Mouse (Mus musculus) liver, adult (tissue): ENCODE measurements around the gene Klhdc1.

Experiments
- GATA4 ChIP-seq: IDR thresholded peaks from 2 replicates; pipeline ENCODE4 v1.6.1; 2014; ENCODE audit warnings: mild to moderate bottlenecking, low read length; ENCODE audit not compliant: insufficient replicate concordance

Klhdc1 gene

GRCm38 (mm10) chr12:69213186-69213777 lies 27.7 kb upstream of the Klhdc1 start:
- TF ChIP-seq GATA4: no peak

DNA sequence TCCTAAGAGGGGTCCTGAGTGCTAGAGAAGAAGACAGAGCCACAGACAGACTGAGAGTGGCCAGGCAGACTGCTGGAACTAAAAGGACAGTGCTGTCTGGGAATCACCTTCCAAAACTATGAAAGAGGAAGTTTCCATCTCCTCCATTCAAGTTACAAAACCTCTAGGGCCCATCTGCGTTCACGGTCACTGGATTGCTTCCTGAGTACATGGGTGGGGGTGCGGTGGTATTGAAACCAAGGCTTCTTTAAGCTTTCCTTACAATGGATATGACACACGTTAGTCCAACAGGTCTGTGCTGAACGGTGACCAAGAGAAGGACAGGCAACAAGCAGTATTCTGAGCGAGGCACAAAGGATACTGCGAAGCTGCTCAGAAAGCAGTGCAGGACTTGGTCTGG lies 26.6 kb upstream of the Klhdc1 start:
- no peak for TF ChIP-seq GATA4

GRCm38 (mm10) chr12:69215000-69215785 lies 25.8 kb upstream of the Klhdc1 start:
- TF ChIP-seq GATA4: no peak

DNA sequence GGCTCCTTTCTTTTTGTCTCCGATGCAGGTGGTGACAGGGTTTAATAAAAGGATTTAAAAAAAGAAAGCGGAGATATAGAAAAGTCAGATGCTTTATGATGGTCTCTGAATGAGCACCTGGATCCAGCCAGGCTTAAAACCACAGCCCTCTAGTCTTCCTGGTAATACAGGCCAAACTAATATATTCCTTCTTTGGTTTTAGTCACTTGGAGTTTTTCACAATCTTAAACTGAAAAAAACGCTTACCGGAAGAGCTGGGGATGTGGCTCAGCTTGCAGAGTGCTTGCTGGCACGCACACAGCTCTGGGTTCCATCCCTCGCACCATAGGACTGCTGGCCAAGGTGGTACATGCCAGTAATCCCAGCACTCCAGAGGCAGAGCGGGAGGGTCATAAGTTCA lies 24.4 kb upstream of the Klhdc1 start:
- no peak for TF ChIP-seq GATA4

- no peak for TF ChIP-seq GATA4
Observed at GRCm38 (mm10) chr12:69220613-69221277, 20.2 kb upstream of the Klhdc1 start.

DNA sequence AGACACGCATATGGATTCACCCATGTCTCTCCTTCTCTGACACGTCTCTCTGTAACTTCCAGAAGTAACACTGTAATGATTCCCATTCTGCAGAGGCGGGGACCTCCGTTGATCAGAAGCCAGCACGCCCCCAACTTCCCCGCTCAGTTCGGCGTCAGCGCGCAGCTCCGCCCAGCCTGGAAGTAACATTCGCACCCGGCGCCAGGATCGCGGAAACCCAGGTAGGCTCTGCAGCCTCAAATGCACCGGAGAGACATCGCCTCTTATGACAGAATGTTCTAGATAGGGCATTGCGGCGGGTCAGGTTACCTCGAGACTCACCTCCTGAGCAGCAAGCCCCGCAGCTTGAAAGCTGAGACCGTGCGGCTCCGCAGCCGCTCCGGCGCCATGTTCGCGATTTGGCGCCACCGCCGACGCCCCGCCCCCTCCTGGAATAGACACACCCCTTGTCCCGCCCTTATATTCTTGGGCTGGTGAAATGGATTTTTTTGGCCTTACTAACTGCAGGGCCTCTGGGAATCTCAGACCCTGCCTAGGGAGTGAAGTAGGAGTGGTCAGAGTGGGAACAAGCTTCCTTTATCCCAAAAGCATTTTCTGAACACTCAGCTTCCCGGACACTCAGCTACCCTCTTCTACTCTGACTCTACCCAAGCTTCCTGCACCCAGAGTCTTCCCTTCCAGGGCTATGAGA lies 13.1 kb upstream of the Klhdc1 start, which contains the start of gene Pole2:
Gene Pole2, minus strand, starts transcription at position 420 of the 691 bp plus-strand sequence.
- TF ChIP-seq GATA4: 0 out of 2 replicates have a peak, but pooled peaks have one; percentile 9

GRCm38 (mm10) chr12:69229251-69229650 lies 11.7 kb upstream of the Klhdc1 start:
- no peak for TF ChIP-seq GATA4

- TF ChIP-seq GATA4: no peak
Observed at GRCm38 (mm10) chr12:69235782-69236181, 5.2 kb upstream of the Klhdc1 start.

DNA sequence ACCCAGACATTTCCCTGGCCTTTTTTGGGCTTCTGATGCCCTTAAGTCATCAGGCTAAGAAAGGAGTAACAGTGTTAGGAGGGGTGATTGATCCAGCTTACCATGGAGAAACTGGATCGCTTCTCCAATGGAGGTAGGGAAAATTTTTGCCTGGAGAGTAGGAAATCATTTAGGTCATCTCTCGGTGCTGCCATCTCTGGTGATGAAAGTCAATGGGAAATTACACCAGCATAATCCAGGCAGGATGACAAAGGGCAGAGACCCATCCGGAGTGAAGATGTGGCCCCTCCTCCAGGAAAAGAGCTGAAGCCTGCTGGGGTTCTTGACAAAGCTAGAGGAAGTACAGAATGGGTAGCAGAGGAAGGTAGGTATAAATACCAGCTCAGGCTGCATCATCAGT lies 2.7 kb upstream of the Klhdc1 start:
- no peak for TF ChIP-seq GATA4

DNA sequence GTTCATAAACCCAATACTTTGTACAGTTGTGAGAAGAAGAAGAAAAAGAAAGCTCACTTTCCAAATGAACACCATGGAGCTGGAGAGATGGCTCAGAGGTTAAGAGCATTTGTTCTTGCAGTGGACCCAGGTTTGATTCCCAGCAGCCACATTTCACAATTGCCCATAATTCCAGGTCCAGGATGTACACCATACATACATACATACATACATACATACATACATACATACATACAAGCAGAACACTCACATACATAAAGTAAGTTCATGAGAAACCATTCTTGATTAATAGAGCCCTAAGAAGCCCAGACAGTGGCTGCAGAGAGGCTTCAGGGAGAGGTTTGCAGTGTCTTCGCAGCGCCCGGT lies 412 bp downstream of the Klhdc1 start:
- no peak for TF ChIP-seq GATA4

GRCm38 (mm10) chr12:69241771-69242431 lies 925 bp downstream of the Klhdc1 start:
- no peak for TF ChIP-seq GATA4

DNA sequence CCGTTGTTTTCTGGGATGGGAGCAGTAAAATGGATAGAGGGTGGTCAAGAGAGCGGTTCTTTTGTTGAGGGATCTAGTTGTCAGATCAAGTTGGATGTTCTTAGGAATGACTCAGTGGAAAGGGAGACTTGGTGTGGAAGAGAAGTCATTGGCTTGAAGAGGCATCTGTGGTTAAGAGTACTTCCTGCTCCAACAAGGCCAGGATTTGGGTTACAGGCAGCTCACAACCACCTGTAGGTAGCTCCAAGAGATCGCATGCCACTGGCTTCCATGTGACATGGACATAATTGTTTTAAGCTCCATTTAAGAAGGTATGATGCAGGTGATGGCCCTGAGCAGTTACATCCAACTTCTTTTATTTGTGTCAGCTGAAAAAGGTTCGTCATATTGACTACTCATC lies 8.8 kb downstream of the Klhdc1 start:
- no peak for TF ChIP-seq GATA4

- TF ChIP-seq GATA4: no peak
Observed at GRCm38 (mm10) chr12:69250756-69251155, 9.8 kb downstream of the Klhdc1 start.

- TF ChIP-seq GATA4: no peak
Observed at GRCm38 (mm10) chr12:69253806-69254205, 12.8 kb downstream of the Klhdc1 start.

DNA sequence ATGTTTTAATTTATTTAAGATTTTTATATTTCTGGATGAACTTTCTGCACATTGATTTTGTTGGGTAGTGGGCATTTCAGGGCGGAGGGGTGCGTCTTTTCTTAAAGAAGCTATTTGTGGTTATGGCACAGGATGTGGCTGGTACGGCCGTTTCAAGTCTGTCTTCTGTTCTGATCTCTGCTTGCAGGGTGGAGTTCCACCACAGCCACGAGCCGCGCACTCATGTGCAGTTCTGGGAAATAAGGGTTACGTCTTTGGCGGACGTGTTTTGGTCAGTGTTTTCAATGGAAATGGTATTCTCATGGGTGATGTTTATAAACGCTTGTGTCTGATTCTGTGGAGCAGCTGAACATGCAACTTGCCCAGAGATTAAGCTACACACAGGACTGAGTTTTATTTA lies 16.9 kb downstream of the Klhdc1 start:
- no peak for TF ChIP-seq GATA4
